In the genomic region with DNA sequence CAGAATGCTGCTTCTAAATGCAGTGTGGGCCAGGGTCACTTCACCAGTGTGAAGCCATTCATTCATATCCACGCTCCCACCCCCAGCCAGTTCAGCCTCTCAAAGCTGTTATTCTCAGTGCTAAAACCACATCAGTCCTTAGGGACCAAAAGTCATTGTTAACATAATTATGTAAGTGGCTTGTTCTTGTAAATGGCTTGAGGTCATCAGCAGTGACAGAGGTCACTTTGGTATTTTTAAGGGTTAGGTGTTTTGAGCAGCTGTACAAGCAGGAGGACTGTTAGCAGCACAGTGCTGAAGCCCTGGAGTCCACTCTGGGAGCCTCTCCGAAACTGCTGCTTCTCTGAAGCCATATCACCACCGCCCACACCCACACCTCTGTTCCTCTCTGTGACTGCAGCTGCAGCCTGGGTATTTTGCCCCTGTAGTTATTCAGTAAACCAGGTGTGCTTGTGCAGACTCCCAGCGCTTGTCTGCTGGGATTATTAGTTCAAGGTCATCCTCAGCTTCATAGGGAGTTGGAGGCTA, we compare ENCODE assay signal across 8 mouse cellular contexts. TPM values are rescaled to one million over a fixed set of nuclear protein-coding genes. Genes with fewer than 3 reads are reported as not detected.
DNase-seq lines count a peak whose midpoint lies in the region; ATAC-seq and TF ChIP-seq lines count a peak whose summit lies in the region.

No protein-coding gene starts in this region.

- DNase-seq in layer of hippocampus, adult 2 months (ENCODE audit: low spot score in 2 of 2), result no peak
- no peak for DNase-seq in layer of hippocampus, postnatal 25 days (ENCODE audit: extremely low spot score in 1 of 2, low spot score in 1 of 2)
- DNase-seq in kidney, adult 9 months, result peak; percentile 75
- no peak for DNase-seq in cerebellum, postnatal 14 days
- no peak for DNase-seq in Muller cell, postnatal 12 days (ENCODE audit: inconsistent ontology term)

- no peak overlapping the region for H3K4me3 ChIP-seq in layer of hippocampus, adult 2 months
- H3K4me3 ChIP-seq in bone marrow macrophage, adult 2 months (ENCODE audit: insufficient read depth, low read length), result peak overlapping the region; percentile 16
- H3K4me3 ChIP-seq in small intestine, adult 2 months (ENCODE audit: low read depth, low read length), result 0 out of 2 replicates have a peak overlapping the region, but pooled peaks have one; percentile 2

- peaks cover 79% of the 10 kb centered on the region for H3K4me1 ChIP-seq in bone marrow macrophage, adult 2 months (ENCODE audit: control insufficient read depth, insufficient read depth, low read length)
- H3K4me1 ChIP-seq in small intestine, adult 2 months (ENCODE audit: control insufficient read depth, insufficient read depth, insufficient read length, low read length), result peaks cover 24% of the 10 kb centered on the region; the same call in 1 of the 2 replicates

- H3K36me3 ChIP-seq in small intestine, adult 2 months (ENCODE audit: control insufficient read depth, insufficient read depth, low read length), result peaks cover 6% of the 10 kb centered on the region; the same call in 1 of the 2 replicates

- WGBS in small intestine, adult 2 months, result 14% methylated on average over 4 of the region's 4 CpGs

- no peak for TF ChIP-seq CTCF in layer of hippocampus, adult 2 months (conservative IDR thresholded peaks at IDR 0.05)
- TF ChIP-seq CTCF in bone marrow macrophage, adult 2 months (IDR thresholded peaks at IDR 0.05; ENCODE audit: low read depth, low read length), result no peak
- no peak for TF ChIP-seq CTCF in small intestine, adult 2 months (IDR thresholded peaks at IDR 0.05; ENCODE audit: extremely low read depth, insufficient read length, insufficient replicate concordance, low read depth, low read length)

- TF ChIP-seq POLR2A in bone marrow macrophage, adult 2 months (IDR thresholded peaks at IDR 0.05; ENCODE audit: borderline replicate concordance, low read depth, low read length), result no peak
- no peak for TF ChIP-seq POLR2A in small intestine, adult 2 months (IDR thresholded peaks at IDR 0.05; ENCODE audit: low read depth, low read length)

- H3K27ac ChIP-seq in layer of hippocampus, adult 2 months, result peak overlapping the region; percentile 74
- H3K27ac ChIP-seq in bone marrow macrophage, adult 2 months (ENCODE audit: insufficient read depth, low read depth, low read length), result peak overlapping the region; percentile 91
- peak overlapping the region; percentile 72 for H3K27ac ChIP-seq in small intestine, adult 2 months (ENCODE audit: insufficient read depth, low read depth, low read length)

- no peaks in the 10 kb centered on the region for H3K27me3 ChIP-seq in small intestine, adult 2 months (ENCODE audit: control insufficient read depth, insufficient read depth, low read length)

- no peak for ATAC-seq in cerebellum, adult (ENCODE audit: insufficient number of reproducible peaks, low FRiP score, low TSS enrichment)

RNA-seq across cellular contexts. Expression of a gene that starts 27.6 kb away (rescaled TPM):
- 10 to 100 TPM; 56.3 to 64.4 TPM for total RNA-seq in layer of hippocampus, adult 2 months (2021)
- 10 to 100 TPM; 62.5 to 63.8 TPM for total RNA-seq in layer of hippocampus, postnatal 25 days (2021)
- 84.4 and 94.5 TPM in 2 replicates for polyA plus RNA-seq in bone marrow macrophage, adult 2 months (2012; ENCODE audit: insufficient read depth, insufficient read length, missing spikeins)
- 13.5 and 24.4 TPM in 2 replicates for polyA plus RNA-seq in small intestine, adult 2 months (2012; rRNA removed)

RNA-seq across cellular contexts. Expression of a gene that starts 51.0 kb away (rescaled TPM):
- under 1 TPM; 0.29 to 0.31 TPM for total RNA-seq in layer of hippocampus, adult 2 months (2021)
- total RNA-seq in layer of hippocampus, postnatal 25 days (2021), result under 1 TPM in 1 of 2 experiments, not detected in 1; 0.42 TPM
- polyA plus RNA-seq in bone marrow macrophage, adult 2 months (2012; ENCODE audit: insufficient read depth, insufficient read length, missing spikeins), result not detected in 2 replicates
- polyA plus RNA-seq in small intestine, adult 2 months (2012; rRNA removed), result 2.5 and 5.3 TPM in 2 replicates
